Mouse (Mus musculus): ENCODE results near the gene Commd1. TPM values are rescaled to one million over a fixed set of nuclear protein-coding genes. Genes with fewer than 3 reads are reported as not detected.

The Commd1 gene
- polyA plus RNA-seq, 1 experiment from 2014 or later: 245 TPM

DNA sequence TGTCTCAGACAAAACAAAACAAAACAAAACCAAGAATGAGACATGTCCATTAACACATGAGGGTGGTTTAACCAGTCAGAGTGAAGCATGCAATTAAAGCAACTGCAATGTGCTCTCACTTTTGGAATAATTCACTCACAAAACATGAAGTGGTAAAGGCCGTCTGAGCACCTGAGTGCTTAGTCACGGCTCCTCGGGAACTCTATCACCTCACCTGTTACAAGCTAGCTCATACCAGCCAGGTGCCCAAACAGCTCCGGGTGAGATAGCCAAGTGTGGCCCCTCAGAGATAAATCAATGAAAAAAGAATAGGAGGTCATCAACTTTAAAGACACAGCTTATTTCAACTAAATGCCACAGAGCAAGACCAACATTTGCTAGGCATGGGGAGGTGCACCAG lies 127.6 kb downstream of the Commd1 start:
- ATAC-seq (ENCODE audit: low FRiP score, low read depth): no peak
- Histone ChIP-seq H3K27ac (replicated peaks) (no peak overlapping the region), H3K4me1 (replicated peaks) (peaks cover 12% of the 10 kb centered on the region), H3K9ac (no peak overlapping the region), H3K27me3 (peaks cover 29% of the 10 kb centered on the region), H3K36me3 (no peaks in the 10 kb centered on the region), H3K9me3 (no peaks in the 10 kb centered on the region), H3K4me2 (no peak overlapping the region), H3K4me3 (no peak overlapping the region)
- 87% methylated on average over 4 of the region's 4 CpGs for WGBS

DNA sequence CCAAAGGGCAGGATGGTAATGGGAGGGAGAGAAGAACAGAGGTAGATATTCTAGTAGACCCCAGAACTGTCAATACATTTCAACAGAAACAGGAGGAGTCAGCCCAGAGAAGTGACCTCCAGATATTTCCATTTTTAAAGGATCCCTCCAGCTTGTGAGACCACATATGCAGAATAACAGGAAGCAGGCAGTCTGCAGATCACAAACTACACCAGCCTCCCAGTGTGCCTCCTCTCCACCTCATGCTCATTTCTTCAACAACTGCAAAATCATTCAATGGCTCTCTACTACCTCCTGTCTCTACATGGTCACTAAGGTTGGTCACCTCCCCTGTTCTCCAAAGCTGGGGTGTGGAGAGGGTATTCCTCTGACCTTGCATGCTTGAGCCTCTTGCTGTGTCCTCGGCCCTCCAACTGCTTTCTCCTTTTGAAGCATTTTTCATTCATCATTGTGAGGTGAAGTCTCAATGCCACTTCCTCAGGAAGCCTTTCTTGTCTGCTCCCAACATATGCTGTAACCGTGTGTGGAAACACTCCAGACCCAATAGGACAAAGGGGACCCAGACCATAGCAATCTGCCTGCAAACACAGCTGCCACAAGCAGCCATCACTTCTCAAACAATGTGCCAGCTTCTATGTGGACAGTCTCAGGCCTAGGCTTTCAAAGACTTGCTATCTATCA lies 128.6 kb downstream of the Commd1 start:
- H3K27ac ChIP-seq (replicated peaks): no peak overlapping the region
- no peaks in the 10 kb centered on the region for H3K9me3 ChIP-seq
- H3K4me3 ChIP-seq: no peak overlapping the region
- H3K4me2 ChIP-seq: no peak overlapping the region
- no peaks in the 10 kb centered on the region for H3K36me3 ChIP-seq
- peaks cover 25% of the 10 kb centered on the region for H3K27me3 ChIP-seq
- no peak overlapping the region for H3K9ac ChIP-seq
- ATAC-seq (ENCODE audit: low FRiP score, low read depth): no peak
- peaks cover 6% of the 10 kb centered on the region for H3K4me1 ChIP-seq (replicated peaks)
- 36% methylated on average over 2 of the region's 2 CpGs for WGBS

DNA sequence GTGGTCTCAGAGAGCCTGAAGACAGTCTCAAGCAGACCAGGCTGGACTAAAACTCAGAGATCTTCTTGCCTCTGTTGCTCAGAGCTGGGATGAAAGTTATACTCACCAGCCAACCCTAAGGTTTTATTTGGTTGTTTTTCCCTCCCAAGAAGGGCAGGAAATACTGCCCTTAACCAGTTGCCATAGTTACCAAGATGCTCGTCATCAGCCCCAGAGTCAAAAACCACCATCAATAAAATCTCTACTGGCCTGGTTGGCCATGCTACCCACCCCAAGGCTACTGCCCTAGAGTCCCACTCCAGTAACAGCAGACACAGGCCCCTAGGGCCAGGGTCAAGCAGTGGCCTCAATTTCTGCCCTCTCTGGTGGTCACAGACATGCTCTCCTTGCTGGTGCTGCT lies 129.7 kb downstream of the Commd1 start:
- no peaks in the 10 kb centered on the region for H3K36me3 ChIP-seq
- no peak overlapping the region for H3K4me3 ChIP-seq
- no peak for ATAC-seq (ENCODE audit: low FRiP score, low read depth)
- H3K9ac ChIP-seq: no peak overlapping the region
- no peaks in the 10 kb centered on the region for H3K9me3 ChIP-seq
- no peak overlapping the region for H3K27ac ChIP-seq (replicated peaks)
- 68% methylated on average over 1 of the region's 1 CpGs for WGBS
- no peaks in the 10 kb centered on the region for H3K4me1 ChIP-seq (replicated peaks)
- peaks cover 19% of the 10 kb centered on the region for H3K27me3 ChIP-seq
- no peak overlapping the region for H3K4me2 ChIP-seq

DNA sequence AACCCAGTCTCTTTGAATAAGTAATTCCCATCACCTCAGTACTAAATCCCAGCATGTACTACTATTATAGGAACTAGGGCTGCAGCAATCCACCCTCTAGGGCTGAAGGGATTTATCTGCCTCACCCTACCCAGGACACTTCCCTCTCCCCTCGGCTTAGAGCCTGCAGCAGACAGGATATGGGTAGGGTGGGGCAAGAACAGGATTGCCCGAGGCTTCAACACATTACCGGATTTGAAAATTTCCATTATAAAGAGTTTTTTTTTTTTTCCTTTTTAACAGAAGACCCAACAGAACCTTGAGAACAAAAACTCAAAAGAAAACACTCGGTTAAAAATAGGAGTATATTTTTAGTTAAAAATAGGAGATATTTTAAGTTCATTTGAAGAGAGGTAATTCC lies 130.8 kb downstream of the Commd1 start:
- no peak overlapping the region for H3K27ac ChIP-seq (replicated peaks)
- H3K4me1 ChIP-seq (replicated peaks): peaks cover 1% of the 10 kb centered on the region; the same call in 1 of the 2 replicates
- no peaks in the 10 kb centered on the region for H3K36me3 ChIP-seq
- H3K9ac ChIP-seq: no peak overlapping the region
- H3K4me3 ChIP-seq: no peak overlapping the region
- peaks cover 8% of the 10 kb centered on the region; the same call in 1 of the 2 replicates for H3K27me3 ChIP-seq
- ATAC-seq (ENCODE audit: low FRiP score, low read depth): no peak
- no peaks in the 10 kb centered on the region for H3K9me3 ChIP-seq
- WGBS: 70% methylated on average over 4 of the region's 4 CpGs
- no peak overlapping the region for H3K4me2 ChIP-seq

DNA sequence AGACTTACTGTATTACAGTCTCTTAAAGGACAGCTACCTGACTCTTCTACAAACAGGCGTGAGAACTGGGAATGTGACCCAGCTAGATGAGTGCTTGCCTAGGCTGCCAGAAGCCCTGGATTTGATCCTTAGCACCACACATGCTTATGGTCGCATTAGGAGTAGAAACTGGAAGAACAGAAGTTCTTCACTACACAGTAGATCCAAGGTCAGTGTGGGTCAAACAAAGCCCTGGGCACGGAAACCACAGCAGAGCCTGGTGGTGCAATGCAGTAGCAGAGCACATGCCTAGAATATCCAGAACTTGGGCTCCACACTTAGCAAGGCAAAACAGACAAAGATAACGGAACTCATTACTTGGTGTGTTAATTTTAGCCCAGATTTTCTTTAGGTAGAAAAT lies 132.1 kb downstream of the Commd1 start:
- Histone ChIP-seq H3K9me3 (no peaks in the 10 kb centered on the region), H3K4me2 (no peak overlapping the region)
- no peak for ATAC-seq (ENCODE audit: low FRiP score, low read depth)

DNA sequence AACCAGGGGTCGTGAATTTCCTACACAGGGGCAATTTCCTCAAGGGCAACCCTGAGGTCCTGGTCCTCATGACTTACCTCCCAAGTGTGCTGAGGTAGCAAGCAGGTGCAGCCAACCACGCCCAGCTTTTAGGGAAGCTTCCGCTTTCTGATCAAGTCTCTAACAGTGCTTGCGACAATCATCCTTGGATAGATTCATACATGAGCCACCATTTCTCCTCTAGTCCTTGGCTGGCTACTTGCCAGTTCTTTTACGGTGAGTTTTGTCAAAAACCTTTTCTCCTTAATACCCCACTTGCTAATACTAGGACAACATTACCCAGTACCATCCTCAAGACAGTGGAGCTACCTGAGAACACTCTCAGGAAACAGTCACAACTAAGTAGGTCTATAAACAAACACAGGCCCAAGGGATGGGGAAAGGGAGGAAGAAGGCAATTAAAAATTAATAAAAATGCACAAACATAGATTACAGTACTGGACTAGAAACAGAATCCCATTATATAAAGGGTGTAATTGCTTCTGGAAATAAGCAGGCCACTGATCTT lies 133.5 kb downstream of the Commd1 start:
- no peak overlapping the region for H3K27ac ChIP-seq (replicated peaks)
- no peak overlapping the region for H3K4me2 ChIP-seq
- no peak overlapping the region for H3K4me3 ChIP-seq
- WGBS: 89% methylated on average over 5 of the region's 5 CpGs
- H3K9me3 ChIP-seq: no peaks in the 10 kb centered on the region
- no peaks in the 10 kb centered on the region for H3K27me3 ChIP-seq
- no peaks in the 10 kb centered on the region for H3K36me3 ChIP-seq
- no peak for ATAC-seq (ENCODE audit: low FRiP score, low read depth)
- H3K4me1 ChIP-seq (replicated peaks): peaks cover 3% of the 10 kb centered on the region
- no peak overlapping the region for H3K9ac ChIP-seq

More for the DNA sequence above, 132.1 kb downstream of the Commd1 start:
- Histone ChIP-seq H3K27ac (replicated peaks) (no peak overlapping the region), H3K27me3 (no peaks in the 10 kb centered on the region), H3K4me1 (replicated peaks) (peaks cover 3% of the 10 kb centered on the region), H3K9ac (no peak overlapping the region), H3K36me3 (no peaks in the 10 kb centered on the region), H3K4me3 (no peak overlapping the region)
- WGBS: 89% methylated on average over 4 of the region's 4 CpGs

DNA sequence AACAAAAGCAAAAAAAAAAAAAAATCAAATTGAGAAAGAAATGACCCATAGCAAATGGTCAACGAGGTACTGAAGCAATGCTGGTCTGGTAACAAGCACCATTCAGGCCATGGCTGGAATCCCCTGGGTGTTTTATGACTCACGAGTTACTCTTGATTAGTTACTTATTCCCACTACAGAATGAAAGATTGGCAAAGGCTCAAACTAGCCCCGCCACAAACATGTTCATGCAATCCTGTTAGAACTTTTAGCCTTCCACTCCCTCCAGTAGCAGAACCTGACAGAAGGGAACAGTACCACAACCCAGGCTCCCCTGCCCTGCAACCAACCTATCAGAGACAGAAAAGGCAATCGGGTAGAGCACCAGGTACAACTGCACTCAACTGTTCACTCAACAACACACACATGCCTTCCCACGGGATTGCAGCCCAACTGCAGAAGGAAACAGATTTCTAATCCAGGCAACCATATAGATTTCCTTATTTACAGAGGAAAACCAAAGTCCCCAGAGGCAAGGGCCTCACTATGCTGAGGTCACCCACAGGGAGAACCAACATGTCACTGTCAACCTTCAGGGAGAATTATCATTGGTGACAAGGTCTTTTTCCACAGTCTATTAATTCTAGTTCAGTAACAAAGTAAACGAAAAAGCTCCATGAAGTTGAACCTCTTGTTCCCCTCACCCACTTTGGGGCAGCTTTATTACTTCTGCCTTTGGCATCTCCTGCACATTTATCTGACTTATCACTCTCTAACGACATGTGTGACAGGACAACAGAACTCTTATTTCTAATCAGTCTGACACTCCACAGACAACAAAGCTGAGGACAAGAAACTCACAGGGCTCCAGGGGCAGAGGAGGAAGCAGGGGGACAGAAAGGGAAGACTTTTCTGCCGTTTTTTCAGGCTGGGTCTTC lies 134.2 kb downstream of the Commd1 start:
- Histone ChIP-seq H3K4me2 (no peak overlapping the region), H3K4me1 (replicated peaks) (peaks cover 3% of the 10 kb centered on the region), H3K4me3 (no peak overlapping the region), H3K9me3 (no peaks in the 10 kb centered on the region), H3K27me3 (no peaks in the 10 kb centered on the region), H3K36me3 (no peaks in the 10 kb centered on the region), H3K9ac (no peak overlapping the region), H3K27ac (replicated peaks) (no peak overlapping the region)
- WGBS: 69% methylated on average over 8 of the region's 8 CpGs
- ATAC-seq (ENCODE audit: low FRiP score, low read depth): no peak

DNA sequence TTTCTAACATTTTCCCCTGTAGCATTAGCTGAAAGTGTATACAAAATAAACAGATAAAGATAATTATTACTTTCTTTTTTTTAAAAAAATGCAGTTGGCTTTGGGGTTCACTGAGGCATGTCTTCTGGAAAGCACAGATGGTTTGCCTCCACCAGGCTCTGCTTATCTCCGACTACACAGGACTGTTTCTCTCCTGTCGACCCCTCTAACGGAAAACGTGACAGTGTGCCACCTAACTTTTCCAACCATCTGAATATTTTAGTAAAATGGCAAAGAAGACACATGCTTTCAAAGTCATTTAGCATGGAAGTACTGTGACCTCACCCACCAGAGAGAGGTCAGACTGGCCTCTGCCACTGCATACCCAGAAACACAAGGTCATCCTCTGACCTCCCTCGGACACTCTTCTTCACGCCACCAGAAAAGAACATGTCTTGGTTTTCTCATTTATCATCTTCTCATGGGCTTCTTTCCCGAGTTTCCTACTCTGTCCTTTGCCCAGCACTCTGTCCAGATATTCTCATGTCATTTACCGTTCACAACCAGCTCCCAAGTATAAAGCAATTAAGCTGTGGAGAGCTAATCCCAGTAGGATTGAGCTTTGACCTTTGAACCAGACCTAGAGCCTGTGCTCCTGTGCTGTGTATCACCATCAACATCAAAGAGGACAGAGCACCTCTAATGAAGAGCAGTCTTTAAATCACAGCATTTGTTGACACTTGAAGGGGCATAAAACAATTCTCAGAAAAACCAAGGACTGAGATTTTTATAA lies 135.0 kb downstream of the Commd1 start:
- Histone ChIP-seq H3K4me1 (replicated peaks) (peaks cover 3% of the 10 kb centered on the region), H3K9ac (no peak overlapping the region), H3K27me3 (no peaks in the 10 kb centered on the region), H3K9me3 (no peaks in the 10 kb centered on the region), H3K27ac (replicated peaks) (no peak overlapping the region), H3K4me2 (no peak overlapping the region), H3K4me3 (no peak overlapping the region), H3K36me3 (no peaks in the 10 kb centered on the region)
- no peak for ATAC-seq (ENCODE audit: low FRiP score, low read depth)
- WGBS: 74% methylated on average over 8 of the region's 8 CpGs

Other genes with a start within 250 kb of the Commd1 start
- gene B3gnt2, start 121.4 kb downstream of the Commd1 start, polyA plus RNA-seq (2015; fragmentation: Nextera tagmentation; extraction: Ambion mirVana): 3.0 and 4.4 TPM in 2 replicates
- gene Zrsr1, start 10.4 kb downstream of the Commd1 start, polyA plus RNA-seq (2015; fragmentation: Nextera tagmentation; extraction: Ambion mirVana): 7.1 and 8.0 TPM in 2 replicates
- gene Gm28048, start 292 bp downstream of the Commd1 start, polyA plus RNA-seq (2015; fragmentation: Nextera tagmentation; extraction: Ambion mirVana): 3.7 and 3.9 TPM in 2 replicates
- gene Cct4, start 8.1 kb upstream of the Commd1 start, polyA plus RNA-seq (2015; fragmentation: Nextera tagmentation; extraction: Ambion mirVana): 259 and 275 TPM in 2 replicates
- 4.5 and 5.8 TPM in 2 replicates for gene Fam161a, start 25.1 kb upstream of the Commd1 start, polyA plus RNA-seq (2015; fragmentation: Nextera tagmentation; extraction: Ambion mirVana)

All from hindbrain, embryonic 15.5 days (tissue).